7 mouse cellular contexts compared by ENCODE assay signal in genomic region chr15:79777749-79778148, GRCm38 (mm10). TPM values are rescaled to one million over a fixed set of nuclear protein-coding genes. Genes with fewer than 3 reads are reported as not detected.
DNase-seq lines count a peak whose midpoint lies in the region; ATAC-seq lines count a peak whose summit lies in the region.

TSS of gene Dnal4 (minus strand) at chr15:79777849.

- H3K4me3 ChIP-seq in megakaryocyte, embryonic 14.5 days (replicated peaks) = no peak within 1 kb of the TSS
- H3K4me3 ChIP-seq in embryonic facial prominence, embryonic 14.5 days (ENCODE audit: low read depth, low read length) = no peak within 1 kb of the TSS
- H3K4me3 ChIP-seq in hindbrain, embryonic 13.5 days = no peak within 1 kb of the TSS
- H3K4me3 ChIP-seq in midbrain, embryonic 12.5 days = no peak within 1 kb of the TSS

- peaks cover 10% of the 10 kb centered on the region for H3K9me3 ChIP-seq in megakaryocyte, embryonic 14.5 days
- no peaks in the 10 kb centered on the region for H3K9me3 ChIP-seq in embryonic facial prominence, embryonic 14.5 days (ENCODE audit: control insufficient read depth, low read length)
- no peaks in the 10 kb centered on the region for H3K9me3 ChIP-seq in hindbrain, embryonic 13.5 days
- H3K9me3 ChIP-seq in midbrain, embryonic 12.5 days = no peaks in the 10 kb centered on the region

- no peak for DNase-seq in embryonic facial prominence, embryonic 14.5 days (ENCODE audit: low spot score)
- no peak for DNase-seq in spleen, postnatal 10 days (ENCODE audit: low spot score in 2 of 2)
- no peak for DNase-seq in cerebellum, adult 8-10 months

- ATAC-seq in megakaryocyte, adult 5-6 weeks (ENCODE audit: poor library complexity, severe bottlenecking) = no peak
- ATAC-seq in embryonic facial prominence, embryonic 14.5 days (ENCODE audit: low read depth) = no peak
- no peak for ATAC-seq in hindbrain, embryonic 13.5 days (ENCODE audit: low FRiP score)
- ATAC-seq in midbrain, embryonic 12.5 days (ENCODE audit: low FRiP score, low read depth) = no peak

- peaks cover 43% of the 10 kb centered on the region for H3K4me1 ChIP-seq in megakaryocyte, embryonic 14.5 days
- peaks cover 10% of the 10 kb centered on the region for H3K4me1 ChIP-seq in embryonic facial prominence, embryonic 14.5 days (ENCODE audit: control insufficient read depth, insufficient read depth, low read length)
- peaks cover 20% of the 10 kb centered on the region for H3K4me1 ChIP-seq in hindbrain, embryonic 13.5 days (replicated peaks)
- H3K4me1 ChIP-seq in midbrain, embryonic 12.5 days = peaks cover 19% of the 10 kb centered on the region

- no peak within 1 kb of the TSS for H3K4me2 ChIP-seq in embryonic facial prominence, embryonic 14.5 days (ENCODE audit: low read depth, low read length)
- H3K4me2 ChIP-seq in hindbrain, embryonic 13.5 days = no peak within 1 kb of the TSS
- no peak within 1 kb of the TSS for H3K4me2 ChIP-seq in midbrain, embryonic 12.5 days (replicated peaks)

- H3K36me3 ChIP-seq in megakaryocyte, embryonic 14.5 days (replicated peaks; ENCODE audit: low read length) = no peaks in the 10 kb centered on the region
- H3K36me3 ChIP-seq in embryonic facial prominence, embryonic 14.5 days (ENCODE audit: control insufficient read depth, insufficient read depth, low read length) = no peaks in the 10 kb centered on the region
- H3K36me3 ChIP-seq in hindbrain, embryonic 13.5 days = no peaks in the 10 kb centered on the region
- H3K36me3 ChIP-seq in midbrain, embryonic 12.5 days = no peaks in the 10 kb centered on the region

- H3K27me3 ChIP-seq in megakaryocyte, embryonic 14.5 days (replicated peaks) = peaks cover 18% of the 10 kb centered on the region
- no peaks in the 10 kb centered on the region for H3K27me3 ChIP-seq in embryonic facial prominence, embryonic 14.5 days (replicated peaks; ENCODE audit: control insufficient read depth, insufficient read depth, low read length)
- H3K27me3 ChIP-seq in hindbrain, embryonic 13.5 days = 0 out of 2 replicates have a peak, but pooled peaks cover 6% of the 10 kb centered on the region
- H3K27me3 ChIP-seq in midbrain, embryonic 12.5 days = peaks cover 14% of the 10 kb centered on the region

- H3K27ac ChIP-seq in embryonic facial prominence, embryonic 14.5 days (replicated peaks; ENCODE audit: low read depth, low read length) = no peak within 1 kb of the TSS
- H3K27ac ChIP-seq in hindbrain, embryonic 13.5 days = no peak within 1 kb of the TSS
- H3K27ac ChIP-seq in midbrain, embryonic 12.5 days (replicated peaks) = no peak within 1 kb of the TSS

- no peak within 1 kb of the TSS for H3K9ac ChIP-seq in embryonic facial prominence, embryonic 14.5 days (ENCODE audit: low read depth, low read length)
- no peak within 1 kb of the TSS for H3K9ac ChIP-seq in hindbrain, embryonic 13.5 days
- H3K9ac ChIP-seq in midbrain, embryonic 12.5 days (replicated peaks) = no peak within 1 kb of the TSS

RNA-seq across cellular contexts. Expression of gene Dnal4, which starts in this region (rescaled TPM):
- polyA plus RNA-seq in megakaryocyte, embryonic 14.5 days (2012; ENCODE audit: insufficient read depth, low replicate concordance) = 23.4 and 30.0 TPM in 2 replicates
- 13.9 and 14.1 TPM in 2 replicates for total RNA-seq in megakaryocyte, adult 5-6 weeks (2015)
- total RNA-seq in megakaryocyte, adult 5-6 weeks (2017) = 9.6 and 12.3 TPM in 2 replicates
- polyA plus RNA-seq in embryonic facial prominence, embryonic 14.5 days (2014; fragmentation: Nextera tagmentation; extraction: Ambion mirVana) = 50.0 and 59.5 TPM in 2 replicates
- polyA plus RNA-seq in hindbrain, embryonic 13.5 days (2015; fragmentation: Nextera tagmentation; extraction: Ambion mirVana) = 83.5 and 84.9 TPM in 2 replicates
- 72.4 and 77.9 TPM in 2 replicates for polyA plus RNA-seq in midbrain, embryonic 12.5 days (2016; fragmentation: Nextera tagmentation; extraction: Ambion mirVana)
